Mouse (Mus musculus): ENCODE measurements around the gene 2410015M20Rik. TPM values are rescaled to one million over a fixed set of nuclear protein-coding genes. Genes with fewer than 3 reads are reported as not detected.

Gene 2410015M20Rik
- polyA plus RNA-seq, 1 experiment = 250 TPM

GRCm38 (mm10) chr17:56572154-56572553 lies 37.4 kb downstream of the 2410015M20Rik start:
- no peaks in the 10 kb centered on the region for H3K27me3 ChIP-seq (ENCODE audit: control insufficient read depth, insufficient read depth, insufficient read length)
- H3K4me3 ChIP-seq (ENCODE audit: insufficient read depth, poor library complexity, severe bottlenecking) = no peak overlapping the region
- peaks cover 2% of the 10 kb centered on the region for H3K79me2 ChIP-seq (ENCODE audit: control insufficient read depth, insufficient read depth)
- H3K79me3 ChIP-seq (ENCODE audit: low read depth) = no peaks in the 10 kb centered on the region
- H3K36me3 ChIP-seq (ENCODE audit: control insufficient read depth, insufficient read depth) = peaks cover 86% of the 10 kb centered on the region
- TF ChIP-seq MYOG (IDR thresholded peaks at IDR 0.05; ENCODE audit: control insufficient read depth, extremely low read depth, insufficient read length) = no peak
- TF ChIP-seq FOSL1 (IDR thresholded peaks at IDR 0.05; ENCODE audit: insufficient read depth, low read length, poor library complexity, severe bottlenecking) = no peak
- TF ChIP-seq MYOD1 (IDR thresholded peaks at IDR 0.05; ENCODE audit: control insufficient read depth, insufficient read length, low read depth) = no peak
- TF ChIP-seq USF1 (IDR thresholded peaks at IDR 0.05; ENCODE audit: low read depth) = no peak
- TF ChIP-seq CEBPB (IDR thresholded peaks at IDR 0.05; ENCODE audit: low read depth) = no peak
- no peak for TF ChIP-seq MAX (IDR thresholded peaks at IDR 0.05)
- no peak for TF ChIP-seq CTCF (IDR thresholded peaks at IDR 0.05; ENCODE audit: control insufficient read depth, insufficient read depth, insufficient read length)
- no peak overlapping the region for H3ac ChIP-seq (ENCODE audit: control insufficient read depth, insufficient read length, low read depth)

- Histone ChIP-seq H3K27me3 (ENCODE audit: control insufficient read depth, insufficient read depth, insufficient read length) (no peaks in the 10 kb centered on the region), H3K36me3 (ENCODE audit: control insufficient read depth, insufficient read depth) (peaks cover 93% of the 10 kb centered on the region), H3K4me3 (ENCODE audit: insufficient read depth, poor library complexity, severe bottlenecking) (no peak overlapping the region), H3K79me2 (ENCODE audit: control insufficient read depth, insufficient read depth) (no peaks in the 10 kb centered on the region), H3ac (ENCODE audit: control insufficient read depth, insufficient read length, low read depth) (no peak overlapping the region), H3K79me3 (ENCODE audit: low read depth) (no peaks in the 10 kb centered on the region)
- TF ChIP-seq CEBPB (IDR thresholded peaks at IDR 0.05; ENCODE audit: low read depth) (no peak), MAX (IDR thresholded peaks at IDR 0.05) (no peak), CTCF (IDR thresholded peaks at IDR 0.05; ENCODE audit: control insufficient read depth, insufficient read depth, insufficient read length) (no peak), MYOG (IDR thresholded peaks at IDR 0.05; ENCODE audit: control insufficient read depth, extremely low read depth, insufficient read length) (no peak), MYOD1 (IDR thresholded peaks at IDR 0.05; ENCODE audit: control insufficient read depth, insufficient read length, low read depth) (peak; percentile 4), USF1 (IDR thresholded peaks at IDR 0.05; ENCODE audit: low read depth) (no peak), FOSL1 (IDR thresholded peaks at IDR 0.05; ENCODE audit: insufficient read depth, low read length, poor library complexity, severe bottlenecking) (no peak)
These were observed 39.3 kb downstream of the 2410015M20Rik start for GRCm38 (mm10) chr17:56570287-56570686.

GRCm38 (mm10) chr17:56567370-56567769 lies 42.2 kb downstream of the 2410015M20Rik start:
- H3K4me3 ChIP-seq (ENCODE audit: insufficient read depth, poor library complexity, severe bottlenecking) = no peak overlapping the region
- H3K79me2 ChIP-seq (ENCODE audit: control insufficient read depth, insufficient read depth) = no peaks in the 10 kb centered on the region

GRCm38 (mm10) chr17:56566918-56567317 lies 42.7 kb downstream of the 2410015M20Rik start:
- Histone ChIP-seq H3K4me3 (ENCODE audit: insufficient read depth, poor library complexity, severe bottlenecking) (no peak overlapping the region), H3K79me3 (ENCODE audit: low read depth) (no peaks in the 10 kb centered on the region), H3ac (ENCODE audit: control insufficient read depth, insufficient read length, low read depth) (no peak overlapping the region), H3K27me3 (ENCODE audit: control insufficient read depth, insufficient read depth, insufficient read length) (no peaks in the 10 kb centered on the region), H3K79me2 (ENCODE audit: control insufficient read depth, insufficient read depth) (no peaks in the 10 kb centered on the region), H3K36me3 (ENCODE audit: control insufficient read depth, insufficient read depth) (peaks cover 94% of the 10 kb centered on the region)
- TF ChIP-seq MYOG (IDR thresholded peaks at IDR 0.05; ENCODE audit: control insufficient read depth, extremely low read depth, insufficient read length) (no peak), MYOD1 (IDR thresholded peaks at IDR 0.05; ENCODE audit: control insufficient read depth, insufficient read length, low read depth) (no peak), CEBPB (IDR thresholded peaks at IDR 0.05; ENCODE audit: low read depth) (no peak), CTCF (IDR thresholded peaks at IDR 0.05; ENCODE audit: control insufficient read depth, insufficient read depth, insufficient read length) (no peak), USF1 (IDR thresholded peaks at IDR 0.05; ENCODE audit: low read depth) (no peak), FOSL1 (IDR thresholded peaks at IDR 0.05; ENCODE audit: insufficient read depth, low read length, poor library complexity, severe bottlenecking) (no peak), MAX (IDR thresholded peaks at IDR 0.05) (no peak)

More at GRCm38 (mm10) chr17:56567370-56567769, 42.2 kb downstream of the 2410015M20Rik start:
- Histone ChIP-seq H3K27me3 (ENCODE audit: control insufficient read depth, insufficient read depth, insufficient read length) (no peaks in the 10 kb centered on the region), H3K36me3 (ENCODE audit: control insufficient read depth, insufficient read depth) (peaks cover 94% of the 10 kb centered on the region), H3ac (ENCODE audit: control insufficient read depth, insufficient read length, low read depth) (no peak overlapping the region), H3K79me3 (ENCODE audit: low read depth) (no peaks in the 10 kb centered on the region)
- TF ChIP-seq MYOG (IDR thresholded peaks at IDR 0.05; ENCODE audit: control insufficient read depth, extremely low read depth, insufficient read length) = no peak
- TF ChIP-seq CEBPB (IDR thresholded peaks at IDR 0.05; ENCODE audit: low read depth) = no peak
- no peak for TF ChIP-seq FOSL1 (IDR thresholded peaks at IDR 0.05; ENCODE audit: insufficient read depth, low read length, poor library complexity, severe bottlenecking)
- TF ChIP-seq CTCF (IDR thresholded peaks at IDR 0.05; ENCODE audit: control insufficient read depth, insufficient read depth, insufficient read length) = no peak
- no peak for TF ChIP-seq MAX (IDR thresholded peaks at IDR 0.05)
- no peak for TF ChIP-seq MYOD1 (IDR thresholded peaks at IDR 0.05; ENCODE audit: control insufficient read depth, insufficient read length, low read depth)
- TF ChIP-seq USF1 (IDR thresholded peaks at IDR 0.05; ENCODE audit: low read depth) = no peak

GRCm38 (mm10) chr17:56566293-56566692 lies 43.3 kb downstream of the 2410015M20Rik start:
- H3K27me3 ChIP-seq (ENCODE audit: control insufficient read depth, insufficient read depth, insufficient read length) = no peaks in the 10 kb centered on the region
- TF ChIP-seq FOSL1 (IDR thresholded peaks at IDR 0.05; ENCODE audit: insufficient read depth, low read length, poor library complexity, severe bottlenecking) = no peak
- TF ChIP-seq CEBPB (IDR thresholded peaks at IDR 0.05; ENCODE audit: low read depth) = no peak
- no peak for TF ChIP-seq MYOG (IDR thresholded peaks at IDR 0.05; ENCODE audit: control insufficient read depth, extremely low read depth, insufficient read length)
- TF ChIP-seq MAX (IDR thresholded peaks at IDR 0.05) = no peak
- no peak for TF ChIP-seq MYOD1 (IDR thresholded peaks at IDR 0.05; ENCODE audit: control insufficient read depth, insufficient read length, low read depth)
- no peak for TF ChIP-seq CTCF (IDR thresholded peaks at IDR 0.05; ENCODE audit: control insufficient read depth, insufficient read depth, insufficient read length)
- no peak for TF ChIP-seq USF1 (IDR thresholded peaks at IDR 0.05; ENCODE audit: low read depth)
- H3ac ChIP-seq (ENCODE audit: control insufficient read depth, insufficient read length, low read depth) = no peak overlapping the region
- peaks cover 94% of the 10 kb centered on the region for H3K36me3 ChIP-seq (ENCODE audit: control insufficient read depth, insufficient read depth)
- no peaks in the 10 kb centered on the region for H3K79me3 ChIP-seq (ENCODE audit: low read depth)
- no peak overlapping the region for H3K4me3 ChIP-seq (ENCODE audit: insufficient read depth, poor library complexity, severe bottlenecking)
- no peaks in the 10 kb centered on the region for H3K79me2 ChIP-seq (ENCODE audit: control insufficient read depth, insufficient read depth)
